Comparison of ENCODE assay signal across 24 mouse cellular contexts in genomic region chr13:13777696-13778095, GRCm38 (mm10). TPM values are rescaled to one million over a fixed set of nuclear protein-coding genes. Genes with fewer than 3 reads are reported as not detected.
"Had no signal": no experiment of that assay in that cellular context is flagged by ENCODE, and none has a peak within 500 bp of the region (broad histone marks: within the 10 kb centered on the region; RNA-seq: fewer than 3 reads in every experiment).

No protein-coding gene starts in this region.

- ATAC-seq: forebrain, postnatal 0 days; hindbrain, postnatal 0 days; intestine, embryonic 16.5 days had no signal

- H3K27ac ChIP-seq: hindbrain, embryonic 13.5 days; hindbrain, embryonic 15.5 days; hindbrain, postnatal 0 days; kidney, embryonic 15.5 days; kidney, postnatal 0 days; limb, embryonic 13.5 days; limb, embryonic 15.5 days had no signal

- H3K4me2 ChIP-seq: heart, embryonic 12.5 days; hindbrain, embryonic 13.5 days; hindbrain, embryonic 15.5 days; kidney, embryonic 15.5 days; limb, embryonic 13.5 days; limb, embryonic 15.5 days had no signal

- DNase-seq: forebrain, postnatal 0 days; gastrocnemius, postnatal 14 days; gastrocnemius, postnatal 36 days; heart, adult 18-20 months; heart, postnatal 10 days; heart, postnatal 36 days; kidney, adult 11 months; kidney, adult 2 months; kidney, adult 9 months; kidney, postnatal 14 days; kidney, postnatal 36 days; layer of hippocampus, adult 9-11 months; layer of hippocampus, postnatal 36 days; left cerebral cortex, postnatal 4 days had no signal

- H3K9me3 ChIP-seq: heart, embryonic 12.5 days; hindbrain, embryonic 13.5 days; hindbrain, embryonic 15.5 days; kidney, embryonic 15.5 days; limb, embryonic 13.5 days; limb, embryonic 15.5 days had no signal

- H3K4me1 ChIP-seq: kidney, embryonic 15.5 days; limb, embryonic 15.5 days had no signal

- H3K9ac ChIP-seq: forebrain, postnatal 0 days; heart, embryonic 12.5 days; hindbrain, embryonic 13.5 days; hindbrain, embryonic 15.5 days; kidney, embryonic 15.5 days; limb, embryonic 13.5 days; limb, embryonic 15.5 days had no signal

- H3K4me3 ChIP-seq: heart, embryonic 12.5 days; hindbrain, embryonic 13.5 days; hindbrain, embryonic 15.5 days; kidney, embryonic 15.5 days; limb, embryonic 13.5 days; limb, embryonic 15.5 days had no signal

RNA-seq across cellular contexts. Expression of gene Gng4, which starts 6.2 kb away (rescaled TPM):
- polyA plus RNA-seq: liver, adult 2 months had no signal
